Mouse (Mus musculus): ENCODE results near the gene Ppp1r14d.

- no peak for TF ChIP-seq MYOG (IDR thresholded peaks at IDR 0.05; ENCODE audit: control insufficient read depth in 1 of 3, insufficient read depth in 1 of 3, insufficient read length in 2 of 3, low read depth in 2 of 3)
- no peak for TF ChIP-seq CEBPB (IDR thresholded peaks at IDR 0.05; ENCODE audit: insufficient read depth, poor library complexity, severe bottlenecking)
- no peak for TF ChIP-seq MAX (IDR thresholded peaks at IDR 0.05; ENCODE audit: low read depth)
- TF ChIP-seq POLR2A (IDR thresholded peaks at IDR 0.05; ENCODE audit: insufficient read length, low read depth) = no peak
- TF ChIP-seq MYOD1 (IDR thresholded peaks at IDR 0.05; ENCODE audit: control insufficient read depth in 1 of 3, insufficient read length in 2 of 3, low read depth in 2 of 3) = no peak
Observed at GRCm38 (mm10) chr2:119250377-119250776, 20.7 kb upstream of the Ppp1r14d start.
